Comparison of ENCODE assay signal across 20 mouse cellular contexts in genomic region chr5:73432805-73433204, GRCm38 (mm10). TPM values are rescaled to one million over a fixed set of nuclear protein-coding genes. Genes with fewer than 3 reads are reported as not detected.
"Had no signal": no experiment of that assay in that cellular context is flagged by ENCODE, and none has a peak within 500 bp of the region (broad histone marks: within the 10 kb centered on the region; RNA-seq: fewer than 3 reads in every experiment).

No protein-coding gene starts in this region.

- H3K9ac ChIP-seq: neural tube, embryonic 12.5 days; neural tube, embryonic 13.5 days; neural tube, embryonic 15.5 days; stomach, embryonic 15.5 days had no signal

- H3K4me1 ChIP-seq: neural tube, embryonic 12.5 days; neural tube, embryonic 13.5 days; stomach, embryonic 15.5 days had no signal

- H3K27me3 ChIP-seq: neural tube, embryonic 12.5 days; stomach, embryonic 15.5 days had no signal

- H3K4me3 ChIP-seq: neural tube, embryonic 12.5 days; neural tube, embryonic 13.5 days; neural tube, embryonic 15.5 days; stomach, embryonic 15.5 days had no signal

- H3K9me3 ChIP-seq: neural tube, embryonic 12.5 days; neural tube, embryonic 13.5 days; neural tube, embryonic 15.5 days; stomach, embryonic 15.5 days had no signal

- H3K36me3 ChIP-seq: neural tube, embryonic 12.5 days; neural tube, embryonic 13.5 days; neural tube, embryonic 15.5 days; stomach, embryonic 15.5 days had no signal

- DNase-seq: retina, postnatal 1 day; right cerebral cortex, adult 18-20 months; right cerebral cortex, postnatal 14 days; right cerebral cortex, postnatal 25 days; right cerebral cortex, postnatal 4 days; spleen, adult 18-20 months; thymus, adult 18-20 months; thymus, adult 2 months; thymus, postnatal 14 days; thymus, postnatal 25 days; thymus, postnatal 36 days; thymus, postnatal 4 days had no signal

- H3K27ac ChIP-seq: neural tube, embryonic 12.5 days; neural tube, embryonic 13.5 days; neural tube, embryonic 15.5 days; stomach, embryonic 15.5 days; stomach, postnatal 0 days had no signal

RNA-seq across cellular contexts. Expression of gene Cwh43, which starts 26.9 kb away (rescaled TPM):
- total RNA-seq: neutrophil, adult 5-6 weeks had no signal
- polyA plus RNA-seq: neural tube, embryonic 12.5 days; spleen, adult 2 months; stomach, embryonic 14.5 days had no signal
